Mouse (Mus musculus): ENCODE measurements around the gene Phlda1. TPM values are rescaled to one million over a fixed set of nuclear protein-coding genes. Genes with fewer than 3 reads are reported as not detected.

The Phlda1 gene
- polyA plus RNA-seq, 1 experiment = 17.5 TPM

- Histone ChIP-seq H3K4me1 (ENCODE audit: control insufficient read depth, insufficient read depth, low read length) (peaks cover 11% of the 10 kb centered on the region), H3K27me3 (ENCODE audit: control insufficient read depth, insufficient read depth, low read length) (no peaks in the 10 kb centered on the region), H3K27ac (ENCODE audit: insufficient read depth, low read length) (no peak overlapping the region), H3K4me3 (replicated peaks; ENCODE audit: insufficient read depth, low read depth, low read length) (no peak overlapping the region)
- TF ChIP-seq CTCF (IDR thresholded peaks at IDR 0.05; ENCODE audit: borderline replicate concordance, insufficient read depth, low read depth, low read length) = no peak
- no peak for TF ChIP-seq POLR2A (IDR thresholded peaks at IDR 0.05; ENCODE audit: borderline replicate concordance, insufficient read depth, low read length)
- WGBS = 60% methylated on average over 4 of the region's 4 CpGs
- DNase-seq = no peak
These were observed 15.6 kb downstream of the Phlda1 start for GRCm38 (mm10) chr10:111521636-111522035.

- 63% methylated on average over 4 of the region's 4 CpGs for WGBS
- Histone ChIP-seq H3K4me1 (ENCODE audit: control insufficient read depth, insufficient read depth, low read length) (peaks cover 13% of the 10 kb centered on the region), H3K27ac (ENCODE audit: insufficient read depth, low read length) (no peak overlapping the region), H3K27me3 (ENCODE audit: control insufficient read depth, insufficient read depth, low read length) (no peaks in the 10 kb centered on the region), H3K4me3 (replicated peaks; ENCODE audit: insufficient read depth, low read depth, low read length) (no peak overlapping the region)
- no peak for TF ChIP-seq CTCF (IDR thresholded peaks at IDR 0.05; ENCODE audit: borderline replicate concordance, insufficient read depth, low read depth, low read length)
- no peak for TF ChIP-seq POLR2A (IDR thresholded peaks at IDR 0.05; ENCODE audit: borderline replicate concordance, insufficient read depth, low read length)
- DNase-seq = no peak
These were observed 16.1 kb downstream of the Phlda1 start for GRCm38 (mm10) chr10:111522230-111522629.

- Histone ChIP-seq H3K4me1 (ENCODE audit: control insufficient read depth, insufficient read depth, low read length) (peaks cover 17% of the 10 kb centered on the region), H3K4me3 (replicated peaks; ENCODE audit: insufficient read depth, low read depth, low read length) (no peak overlapping the region), H3K27ac (ENCODE audit: insufficient read depth, low read length) (no peak overlapping the region), H3K27me3 (ENCODE audit: control insufficient read depth, insufficient read depth, low read length) (no peaks in the 10 kb centered on the region)
- no peak for DNase-seq
- WGBS = 86% methylated on average over 12 of the region's 12 CpGs
- no peak for TF ChIP-seq POLR2A (IDR thresholded peaks at IDR 0.05; ENCODE audit: borderline replicate concordance, insufficient read depth, low read length)
- no peak for TF ChIP-seq CTCF (IDR thresholded peaks at IDR 0.05; ENCODE audit: borderline replicate concordance, insufficient read depth, low read depth, low read length)
These were observed 17.8 kb downstream of the Phlda1 start for GRCm38 (mm10) chr10:111523894-111524293.

- Histone ChIP-seq H3K27me3 (ENCODE audit: control insufficient read depth, insufficient read depth, low read length) (no peaks in the 10 kb centered on the region), H3K27ac (ENCODE audit: insufficient read depth, low read length) (no peak overlapping the region), H3K4me1 (ENCODE audit: control insufficient read depth, insufficient read depth, low read length) (peaks cover 11% of the 10 kb centered on the region), H3K4me3 (replicated peaks; ENCODE audit: insufficient read depth, low read depth, low read length) (no peak overlapping the region)
- 0 out of 2 replicates have a peak, but pooled peaks have one; percentile 21 for TF ChIP-seq POLR2A (IDR thresholded peaks at IDR 0.05; ENCODE audit: borderline replicate concordance, insufficient read depth, low read length)
- no peak for TF ChIP-seq CTCF (IDR thresholded peaks at IDR 0.05; ENCODE audit: borderline replicate concordance, insufficient read depth, low read depth, low read length)
- DNase-seq = peak; percentile 71 to 91
- WGBS = 21% methylated on average over 5 of the region's 5 CpGs
These were observed 21.0 kb downstream of the Phlda1 start for GRCm38 (mm10) chr10:111527057-111527456.

GRCm38 (mm10) chr10:111527613-111528012 lies 21.5 kb downstream of the Phlda1 start:
- no peak for DNase-seq
- Histone ChIP-seq H3K4me3 (replicated peaks; ENCODE audit: insufficient read depth, low read depth, low read length) (no peak overlapping the region), H3K4me1 (ENCODE audit: control insufficient read depth, insufficient read depth, low read length) (peaks cover 10% of the 10 kb centered on the region), H3K27me3 (ENCODE audit: control insufficient read depth, insufficient read depth, low read length) (no peaks in the 10 kb centered on the region), H3K27ac (ENCODE audit: insufficient read depth, low read length) (peak overlapping the region; percentile 43; the same call in 1 of the 2 replicates)
- TF ChIP-seq POLR2A (IDR thresholded peaks at IDR 0.05; ENCODE audit: borderline replicate concordance, insufficient read depth, low read length) (no peak), CTCF (IDR thresholded peaks at IDR 0.05; ENCODE audit: borderline replicate concordance, insufficient read depth, low read depth, low read length) (no peak)
- 72% methylated on average over 7 of the region's 7 CpGs for WGBS

GRCm38 (mm10) chr10:111528283-111528682 lies 22.2 kb downstream of the Phlda1 start:
- no peak overlapping the region for H3K4me3 ChIP-seq (replicated peaks; ENCODE audit: insufficient read depth, low read depth, low read length)
- H3K27me3 ChIP-seq (ENCODE audit: control insufficient read depth, insufficient read depth, low read length) = no peaks in the 10 kb centered on the region
- H3K4me1 ChIP-seq (ENCODE audit: control insufficient read depth, insufficient read depth, low read length) = peaks cover 10% of the 10 kb centered on the region
- no peak for TF ChIP-seq POLR2A (IDR thresholded peaks at IDR 0.05; ENCODE audit: borderline replicate concordance, insufficient read depth, low read length)
- TF ChIP-seq CTCF (IDR thresholded peaks at IDR 0.05; ENCODE audit: borderline replicate concordance, insufficient read depth, low read depth, low read length) = no peak
- no peak for DNase-seq
- no peak overlapping the region for H3K27ac ChIP-seq (ENCODE audit: insufficient read depth, low read length)
- 91% methylated on average over 4 of the region's 4 CpGs for WGBS

GRCm38 (mm10) chr10:111530398-111530797 lies 24.3 kb downstream of the Phlda1 start:
- TF ChIP-seq POLR2A (IDR thresholded peaks at IDR 0.05; ENCODE audit: borderline replicate concordance, insufficient read depth, low read length) (no peak), CTCF (IDR thresholded peaks at IDR 0.05; ENCODE audit: borderline replicate concordance, insufficient read depth, low read depth, low read length) (no peak)
- Histone ChIP-seq H3K4me3 (replicated peaks; ENCODE audit: insufficient read depth, low read depth, low read length) (no peak overlapping the region), H3K27ac (ENCODE audit: insufficient read depth, low read length) (no peak overlapping the region), H3K4me1 (ENCODE audit: control insufficient read depth, insufficient read depth, low read length) (peaks cover 10% of the 10 kb centered on the region), H3K27me3 (ENCODE audit: control insufficient read depth, insufficient read depth, low read length) (no peaks in the 10 kb centered on the region)
- WGBS = 93% methylated on average over 7 of the region's 7 CpGs
- no peak for DNase-seq

- no peak for TF ChIP-seq CTCF (IDR thresholded peaks at IDR 0.05; ENCODE audit: borderline replicate concordance, insufficient read depth, low read depth, low read length)
- TF ChIP-seq POLR2A (IDR thresholded peaks at IDR 0.05; ENCODE audit: borderline replicate concordance, insufficient read depth, low read length) = no peak
- no peak overlapping the region for H3K4me3 ChIP-seq (replicated peaks; ENCODE audit: insufficient read depth, low read depth, low read length)
- no peaks in the 10 kb centered on the region for H3K4me1 ChIP-seq (ENCODE audit: control insufficient read depth, insufficient read depth, low read length)
- no peak for DNase-seq
- no peak overlapping the region for H3K27ac ChIP-seq (ENCODE audit: insufficient read depth, low read length)
- H3K27me3 ChIP-seq (ENCODE audit: control insufficient read depth, insufficient read depth, low read length) = no peaks in the 10 kb centered on the region
- 90% methylated on average over 8 of the region's 8 CpGs for WGBS
These were observed 28.6 kb downstream of the Phlda1 start for GRCm38 (mm10) chr10:111534691-111535090.
